Mouse (Mus musculus) megakaryocyte, embryonic 14.5 days (primary cell): Measurements from ENCODE around the gene Uggt1.

ENCODE experiments used
- FLI1 ChIP-seq: IDR thresholded peaks from 2 replicates; pipeline ENCODE4 v1.6.1; 2012; ENCODE audit warnings: low read length, inconsistent platforms, mixed read lengths
- GATA1 ChIP-seq: IDR thresholded peaks from 3 replicates; pipeline ENCODE4 v1.6.1; 2012; ENCODE audit warnings: mixed read lengths, low read length, inconsistent platforms, borderline replicate concordance

- TF ChIP-seq GATA1 (no peak), FLI1 (no peak)
Measured at GRCm38 (mm10) chr1:36275635-36276389, 31.3 kb upstream of the Uggt1 start.
